Mouse (Mus musculus) limb, embryonic 14.5 days (tissue): ENCODE data around the gene Sycp2l. TPM values are rescaled to one million over a fixed set of nuclear protein-coding genes. Genes with fewer than 3 reads are reported as not detected.

Experiments
- ATAC-seq: fragments of 200-750 bp; cut with Nextera tagmentation; 2 replicates; pipeline ENCODE4 v1.8.0; 2017; ENCODE audit warnings: low read depth, moderate number of reproducible peaks, moderate TSS enrichment; ENCODE audit not compliant: low FRiP score
- DNase-seq: peaks from one replicate; pipeline ENCODE4 v3.0.0-alpha.2; 2015; ENCODE audit warnings: low spot score
- H3K27ac ChIP-seq: fragments of 300-500 bp; sonication (generic); replicated peaks from 2 replicates; pipeline ENCODE4 v1.5.1; 2014; ENCODE audit warnings: low read depth, mild to moderate bottlenecking, low read length, moderate library complexity, mixed read lengths
- H3K27me3 ChIP-seq: fragments of 300-500 bp; sonication (generic); 2 replicates; pipeline ENCODE4 v1.6.1; 2014; ENCODE audit warnings: low read length, mixed read lengths; ENCODE audit not compliant: control insufficient read depth, insufficient read depth
- H3K36me3 ChIP-seq: fragments of 300-500 bp; sonication (generic); 2 replicates; pipeline ENCODE4 v1.6.1; 2014; ENCODE audit warnings: mild to moderate bottlenecking, low read length, moderate library complexity, mixed read lengths; ENCODE audit not compliant: control insufficient read depth, insufficient read depth
- H3K4me1 ChIP-seq: fragments of 300-500 bp; sonication (generic); 2 replicates; pipeline ENCODE4 v1.6.1; 2014; ENCODE audit warnings: antibody characterized with exemption, low read length, mixed read lengths; ENCODE audit not compliant: control insufficient read depth, insufficient read depth
- H3K4me2 ChIP-seq: fragments of 300-500 bp; sonication (generic); replicated peaks from 2 replicates; pipeline ENCODE4 v1.6.1; 2014; ENCODE audit warnings: low read depth, mild to moderate bottlenecking, low read length, moderate library complexity; ENCODE audit not compliant: severe bottlenecking
- H3K4me3 ChIP-seq: fragments of 300-500 bp; sonication (generic); replicated peaks from 2 replicates; pipeline ENCODE4 v1.5.1; 2014; ENCODE audit warnings: low read length
- H3K9ac ChIP-seq: fragments of 300-500 bp; sonication (generic); 2 replicates; pipeline ENCODE4 v1.6.1; 2014; ENCODE audit warnings: mild to moderate bottlenecking, low read depth, low read length, moderate library complexity; ENCODE audit not compliant: severe bottlenecking
- H3K9me3 ChIP-seq: fragments of 300-500 bp; sonication (generic); 2 replicates; pipeline ENCODE4 v1.6.1; 2016; ENCODE audit warnings: low read length; ENCODE audit not compliant: control insufficient read depth
- POLR2A ChIP-seq: fragments of 200-500 bp; IDR thresholded peaks from 2 replicates; pipeline ENCODE4 v1.8.0; 2012; ENCODE audit warnings: inconsistent platforms, mild to moderate bottlenecking, moderate library complexity, borderline replicate concordance; ENCODE audit not compliant: insufficient read depth, insufficient read length; ENCODE audit errors: extremely low read depth
- WGBS: fragments of 180-500 bp; shearing (Covaris S2); extraction: QIAGEN DNeasy Blood & Tissue Kit; methylation state at CpG from one replicate; pipeline ENCODE4 v1.1.7; 2014; 5-methylcytosine and 5-hydroxymethylcytosine counted together
- polyA plus RNA-seq, 2 experiments: library from polyadenylated mRNA; depleted of rRNA in 1 of 2; stranded (reverse) in 1 of 2; unstranded in 1 of 2; fragments of >200 nt; fragmentation: Nextera tagmentation in 1 of 2; extraction: Ambion mirVana in 1 of 2; gene quantifications; 2 replicates each; pipeline versions ENCODE4 v1.2.1 to v1.2.3; 2012 to 2014

Gene Sycp2l
- polyA plus RNA-seq, 2 experiments, result not detected

- Histone ChIP-seq H3K27me3 (no peaks in the 10 kb centered on the region), H3K27ac (no peak overlapping the region), H3K4me3 (no peak overlapping the region), H3K4me2 (no peak overlapping the region), H3K9me3 (peaks cover 2% of the 10 kb centered on the region; the same call in 1 of the 2 replicates), H3K4me1 (no peaks in the 10 kb centered on the region), H3K36me3 (no peaks in the 10 kb centered on the region), H3K9ac (no peak overlapping the region)
- no peak for DNase-seq
- no peak for ATAC-seq
- 93% methylated on average over 6 of the region's 6 CpGs for WGBS
- TF ChIP-seq POLR2A, result no peak
Observed at GRCm38 (mm10) chr13:41215669-41216068, 101.6 kb downstream of the Sycp2l start.

GRCm38 (mm10) chr13:41216236-41216635 lies 102.1 kb downstream of the Sycp2l start:
- Histone ChIP-seq H3K36me3 (no peaks in the 10 kb centered on the region), H3K27me3 (no peaks in the 10 kb centered on the region), H3K9ac (no peak overlapping the region), H3K4me1 (no peaks in the 10 kb centered on the region), H3K4me2 (no peak overlapping the region), H3K27ac (no peak overlapping the region), H3K9me3 (peaks cover 7% of the 10 kb centered on the region; the same call in 1 of the 2 replicates), H3K4me3 (no peak overlapping the region)
- WGBS, result 74% methylated on average over 3 of the region's 3 CpGs
- no peak for TF ChIP-seq POLR2A
- ATAC-seq, result no peak
- DNase-seq, result no peak

GRCm38 (mm10) chr13:41219056-41219455 lies 104.9 kb downstream of the Sycp2l start:
- Histone ChIP-seq H3K36me3 (no peaks in the 10 kb centered on the region), H3K4me2 (peak overlapping the region; percentile 66; the same call in 1 of the 2 replicates), H3K4me1 (no peaks in the 10 kb centered on the region), H3K27ac (no peak overlapping the region), H3K27me3 (no peaks in the 10 kb centered on the region), H3K9me3 (peaks cover 11% of the 10 kb centered on the region; the same call in 1 of the 2 replicates), H3K9ac (no peak overlapping the region), H3K4me3 (no peak overlapping the region)
- no peak for DNase-seq
- no peak for TF ChIP-seq POLR2A
- ATAC-seq, result no peak
- WGBS, result 48% methylated on average over 1 of the region's 1 CpGs

GRCm38 (mm10) chr13:41219687-41220303 lies 105.7 kb downstream of the Sycp2l start:
- ATAC-seq (no peak), DNase-seq (no peak)
- 5% methylated on average over 19 of the region's 39 CpGs for WGBS
- H3K4me1 ChIP-seq, result no peaks in the 10 kb centered on the region
- peak overlapping the region; percentile 60 for H3K9ac ChIP-seq
- no peaks in the 10 kb centered on the region for H3K27me3 ChIP-seq
- peaks cover 11% of the 10 kb centered on the region; the same call in 1 of the 2 replicates for H3K9me3 ChIP-seq
- no peak overlapping the region for H3K27ac ChIP-seq
- TF ChIP-seq POLR2A, result no peak
- peak overlapping the region; percentile 66 for H3K4me2 ChIP-seq
- peak overlapping the region; percentile 58 for H3K4me3 ChIP-seq
- H3K36me3 ChIP-seq, result no peaks in the 10 kb centered on the region

- ATAC-seq (peak; percentile 96), DNase-seq (peak; percentile 82)
- peak within 1 kb of the TSS; percentile 66 for H3K4me2 ChIP-seq
- H3K36me3 ChIP-seq, result no peaks in the 10 kb centered on the region
- TF ChIP-seq POLR2A, result no peak
- no peaks in the 10 kb centered on the region for H3K27me3 ChIP-seq
- WGBS, result 2% methylated on average over 39 of the region's 77 CpGs
- H3K4me3 ChIP-seq, result peak within 1 kb of the TSS; percentile 58
- H3K4me1 ChIP-seq, result no peaks in the 10 kb centered on the region
- peaks cover 11% of the 10 kb centered on the region; the same call in 1 of the 2 replicates for H3K9me3 ChIP-seq
- H3K27ac ChIP-seq, result no peak within 1 kb of the TSS
- H3K9ac ChIP-seq, result peak within 1 kb of the TSS; percentile 60
Observed at GRCm38 (mm10) chr13:41220304-41220834, 106.3 kb downstream of the Sycp2l start, which contains the start of gene Elovl2. TSS of gene Elovl2 (minus strand) at chr13:41220405.

Other genes with a start within 250 kb of the Sycp2l start
- gene Pak1ip1, start 113.3 kb upstream of the Sycp2l start, polyA plus RNA-seq (2012; rRNA removed), result 44.6 and 54.0 TPM in 2 replicates
- 55.7 and 60.7 TPM in 2 replicates for gene Pak1ip1, start 113.3 kb upstream of the Sycp2l start, polyA plus RNA-seq (2014; fragmentation: Nextera tagmentation; extraction: Ambion mirVana)
- 110 and 122 TPM in 2 replicates for gene Tmem14c, start 98.0 kb upstream of the Sycp2l start, polyA plus RNA-seq (2012; rRNA removed)
- gene Tmem14c, start 98.0 kb upstream of the Sycp2l start, polyA plus RNA-seq (2014; fragmentation: Nextera tagmentation; extraction: Ambion mirVana), result 220 and 229 TPM in 2 replicates
- gene Mak, start 34.6 kb upstream of the Sycp2l start, polyA plus RNA-seq (2012; rRNA removed), result 0.64 and 0.79 TPM in 2 replicates
- 0.23 and 0.46 TPM in 2 replicates for gene Mak, start 34.6 kb upstream of the Sycp2l start, polyA plus RNA-seq (2014; fragmentation: Nextera tagmentation; extraction: Ambion mirVana)
- 0.14 TPM in 1 of 2 replicates, not detected in the other for gene Gcm2, start 3.3 kb upstream of the Sycp2l start, polyA plus RNA-seq (2012; rRNA removed)
- not detected in 2 replicates for gene Gcm2, start 3.3 kb upstream of the Sycp2l start, polyA plus RNA-seq (2014; fragmentation: Nextera tagmentation; extraction: Ambion mirVana)
- gene Elovl2, start 106.1 kb downstream of the Sycp2l start, polyA plus RNA-seq (2012; rRNA removed), result 2.3 and 2.7 TPM in 2 replicates
- gene Elovl2, start 106.1 kb downstream of the Sycp2l start, polyA plus RNA-seq (2014; fragmentation: Nextera tagmentation; extraction: Ambion mirVana), result 2.5 and 3.7 TPM in 2 replicates
- gene Smim13, start 135.5 kb downstream of the Sycp2l start, polyA plus RNA-seq (2012; rRNA removed), result 12.3 and 13.4 TPM in 2 replicates
- 15.8 and 17.3 TPM in 2 replicates for gene Smim13, start 135.5 kb downstream of the Sycp2l start, polyA plus RNA-seq (2014; fragmentation: Nextera tagmentation; extraction: Ambion mirVana)
- gene Gm17364, start 159.7 kb downstream of the Sycp2l start, polyA plus RNA-seq (2012; rRNA removed), result not detected in 2 replicates
- gene Gm17364, start 159.7 kb downstream of the Sycp2l start, polyA plus RNA-seq (2014; fragmentation: Nextera tagmentation; extraction: Ambion mirVana), result not detected in 2 replicates